Mouse (Mus musculus): ENCODE measurements around the gene Pgm5. TPM values are rescaled to one million over a fixed set of nuclear protein-coding genes. Genes with fewer than 3 reads are reported as not detected.

Gene Pgm5
- total and polyA plus RNA-seq, 3 experiments, result not detected

DNA sequence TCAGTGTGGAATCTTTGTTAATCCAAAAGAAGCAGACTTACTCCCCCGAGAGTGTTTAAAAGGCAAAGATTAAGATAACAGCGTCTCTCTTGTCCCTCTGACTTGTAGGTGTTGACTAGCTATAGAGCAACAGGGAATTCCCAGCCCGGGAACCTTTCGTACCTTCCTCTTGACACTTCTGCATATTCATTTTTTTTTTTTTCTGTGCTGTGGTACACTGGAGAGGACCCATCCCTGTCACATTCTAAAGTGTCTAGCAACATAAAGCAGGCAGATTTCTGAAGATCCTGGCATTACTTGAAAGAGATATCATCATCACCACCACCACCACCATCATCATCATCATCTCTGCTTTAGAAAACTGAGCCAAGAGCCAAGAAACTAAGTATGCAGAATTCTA is 105.0 kb downstream of the Pgm5 start:
- no peaks in the 10 kb centered on the region for H3K4me1 ChIP-seq (ENCODE audit: control insufficient read depth in 1 of 2, insufficient read depth in 2 of 2, low read length in 2 of 2)
- H3K79me2 ChIP-seq (ENCODE audit: control insufficient read depth, insufficient read depth, low read length, poor library complexity), result no peaks in the 10 kb centered on the region
- no peak overlapping the region for H3K27ac ChIP-seq (ENCODE audit: control insufficient read depth, low read depth, low read length)
- no peak for DNase-seq (ENCODE audit: low read depth, low spot score)
- peaks cover 0 to 3% of the 10 kb centered on the region in 2 experiments; a peak in 2 of 4 replicates for H3K27me3 ChIP-seq (ENCODE audit: control insufficient read depth in 1 of 2, insufficient read depth in 2 of 2, low read length in 2 of 2)
- TF ChIP-seq TBP (IDR thresholded peaks at IDR 0.05; ENCODE audit: low read depth, low read length) (no peak), TCF12 (IDR thresholded peaks at IDR 0.05; ENCODE audit: low read depth, low read length) (no peak), GABPA (IDR thresholded peaks at IDR 0.05; ENCODE audit: low read depth, low read length) (no peak)
- H3K9me3 ChIP-seq (replicated peaks; ENCODE audit: insufficient read depth, low read length), result no peaks in the 10 kb centered on the region
- H3K36me3 ChIP-seq (ENCODE audit: control insufficient read depth in 1 of 2, insufficient read depth in 2 of 2, low read length in 2 of 2), result no peaks in the 10 kb centered on the region
- no peak overlapping the region for H3K9ac ChIP-seq (ENCODE audit: control insufficient read depth, low read depth, low read length, poor library complexity, severe bottlenecking)
- H3K4me3 ChIP-seq (ENCODE audit: control insufficient read depth in 1 of 2, insufficient read depth in 1 of 2, low read depth in 2 of 2, low read length in 2 of 2), result no peak overlapping the region

DNA sequence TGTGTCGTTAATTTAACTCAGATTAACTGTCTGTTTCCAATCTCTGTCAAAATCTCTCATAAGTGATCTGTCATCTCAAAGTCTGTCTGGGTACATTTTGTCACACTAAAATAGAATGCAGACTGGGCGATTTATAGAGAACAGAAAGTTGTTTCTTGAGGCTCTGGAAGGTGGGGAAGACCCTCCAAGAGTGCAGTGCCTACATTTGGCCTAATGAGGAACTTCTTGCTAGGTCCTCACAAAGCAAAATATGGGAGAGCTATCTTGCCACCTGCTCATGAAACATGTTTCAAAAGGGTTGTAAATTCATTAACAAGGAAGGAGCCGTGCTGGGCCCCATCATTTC is 107.2 kb downstream of the Pgm5 start:
- Histone ChIP-seq H3K27me3 (ENCODE audit: control insufficient read depth in 1 of 2, insufficient read depth in 2 of 2, low read length in 2 of 2) (peaks cover 0 to 1% of the 10 kb centered on the region in 2 experiments; a peak in 2 of 4 replicates), H3K4me1 (ENCODE audit: control insufficient read depth in 1 of 2, insufficient read depth in 2 of 2, low read length in 2 of 2) (no peaks in the 10 kb centered on the region), H3K9me3 (replicated peaks; ENCODE audit: insufficient read depth, low read length) (no peaks in the 10 kb centered on the region), H3K9ac (ENCODE audit: control insufficient read depth, low read depth, low read length, poor library complexity, severe bottlenecking) (no peak overlapping the region), H3K36me3 (ENCODE audit: control insufficient read depth in 1 of 2, insufficient read depth in 2 of 2, low read length in 2 of 2) (no peaks in the 10 kb centered on the region), H3K27ac (ENCODE audit: control insufficient read depth, low read depth, low read length) (no peak overlapping the region), H3K4me3 (ENCODE audit: control insufficient read depth in 1 of 2, insufficient read depth in 1 of 2, low read depth in 2 of 2, low read length in 2 of 2) (no peak overlapping the region), H3K79me2 (ENCODE audit: control insufficient read depth, insufficient read depth, low read length, poor library complexity) (no peaks in the 10 kb centered on the region)
- DNase-seq (ENCODE audit: low read depth, low spot score), result no peak
- TF ChIP-seq ETS1 (IDR thresholded peaks at IDR 0.05; ENCODE audit: low read depth, low read length) (no peak), GATA1 (IDR thresholded peaks at IDR 0.05; ENCODE audit: low read depth, low read length) (no peak), ZKSCAN1 (IDR thresholded peaks at IDR 0.05; ENCODE audit: low read depth, low read length) (no peak), TBP (IDR thresholded peaks at IDR 0.05; ENCODE audit: low read depth, low read length) (no peak), UBTF (IDR thresholded peaks at IDR 0.05; ENCODE audit: borderline replicate concordance, insufficient read depth, low read depth, low read length) (no peak), MYC (IDR thresholded peaks at IDR 0.05; ENCODE audit: low read depth, low read length) (no peak), KAT2A (conservative IDR thresholded peaks at IDR 0.05; ENCODE audit: low read depth, low read length) (no peak), TAL1 (IDR thresholded peaks at IDR 0.05; ENCODE audit: low read length) (no peak), MYB (IDR thresholded peaks at IDR 0.05; ENCODE audit: low read depth, low read length) (no peak), HCFC1 (IDR thresholded peaks at IDR 0.05; ENCODE audit: low read depth, low read length) (no peak), GABPA (IDR thresholded peaks at IDR 0.05; ENCODE audit: low read depth, low read length) (no peak), NELFE (IDR thresholded peaks at IDR 0.05; ENCODE audit: low read depth, low read length) (no peak), ZC3H11A (IDR thresholded peaks at IDR 0.05; ENCODE audit: low read depth, low read length) (no peak)

All from MEL (cell line).